Mouse (Mus musculus) CD4-positive, CD25-positive, alpha-beta regulatory T cell, adult 2 months (primary cell): Measurements from ENCODE around the gene Dhrs9.

Experiments
- DNase-seq: peaks from one replicate; pipeline ENCODE4 v3.0.0-alpha.2; 2012; ENCODE audit warnings: low read depth, low spot score

Gene Dhrs9

GRCm38 (mm10) chr2:69418294-69418881 lies 38.1 kb downstream of the Dhrs9 start:
- no peak for DNase-seq

GRCm38 (mm10) chr2:69424829-69425228 lies 44.6 kb downstream of the Dhrs9 start:
- no peak for DNase-seq

GRCm38 (mm10) chr2:69426081-69426480 lies 45.8 kb downstream of the Dhrs9 start:
- no peak for DNase-seq

GRCm38 (mm10) chr2:69427141-69427540 lies 46.9 kb downstream of the Dhrs9 start:
- no peak for DNase-seq

GRCm38 (mm10) chr2:69428116-69428515 lies 47.9 kb downstream of the Dhrs9 start:
- peak; percentile 59 for DNase-seq

- DNase-seq = no peak
These were observed 61.4 kb downstream of the Dhrs9 start for GRCm38 (mm10) chr2:69441656-69442055.

GRCm38 (mm10) chr2:69445896-69446472 lies 65.7 kb downstream of the Dhrs9 start:
- no peak for DNase-seq

DNA sequence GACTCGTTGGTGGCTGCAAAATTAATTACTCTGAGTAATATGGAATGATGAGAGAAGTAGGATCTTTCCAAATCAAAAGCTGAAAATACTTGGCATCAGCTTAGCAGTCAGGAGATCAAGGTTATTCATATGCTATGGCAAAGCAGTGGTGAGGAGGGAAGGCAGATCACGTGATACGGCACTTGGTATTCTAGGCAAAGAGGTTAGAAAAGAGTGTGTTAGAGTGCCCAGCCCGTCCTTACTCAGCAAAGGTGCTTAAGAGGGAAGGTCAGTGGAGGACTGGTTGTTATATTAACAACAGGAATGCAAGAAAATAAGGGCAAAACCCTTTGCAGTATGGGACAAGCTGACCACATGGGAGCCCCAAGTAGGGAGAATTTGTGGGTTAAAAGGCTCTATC lies 68.3 kb downstream of the Dhrs9 start:
- DNase-seq = no peak

- DNase-seq = no peak
These were observed 70.9 kb downstream of the Dhrs9 start for GRCm38 (mm10) chr2:69451128-69451527.
